Mouse (Mus musculus) G1E (cell line): Measurements from ENCODE around the gene Fam50a. TPM values are rescaled to one million over a fixed set of nuclear protein-coding genes. Genes with fewer than 3 reads are reported as not detected.

Experiments
- ATAC-seq: 2 replicates; pipeline ENCODE4 v1.8.0; 2016; ENCODE audit warnings: mild to moderate bottlenecking; ENCODE audit not compliant: insufficient number of reproducible peaks, poor library complexity, low FRiP score, severe bottlenecking; ENCODE audit errors: extremely low read depth
- DNase-seq: peaks from one replicate; pipeline ENCODE4 v3.0.0; 2012; ENCODE audit warnings: low spot score
- H3K27me3 ChIP-seq: 2 replicates; pipeline ENCODE4 v1.6.1; 2012; ENCODE audit warnings: mild to moderate bottlenecking, low read length, inconsistent platforms; ENCODE audit not compliant: insufficient read depth
- H3K36me3 ChIP-seq: replicated peaks from 2 replicates; pipeline ENCODE3; 2012; ENCODE audit warnings: mild to moderate bottlenecking, inconsistent platforms
- H3K4me1 ChIP-seq: 2 replicates; pipeline ENCODE4 v1.6.1; 2012; ENCODE audit warnings: low read depth, low read length, inconsistent platforms, mixed read lengths; ENCODE audit not compliant: insufficient read depth
- H3K4me3 ChIP-seq: 2 replicates; pipeline ENCODE4 v1.5.1; 2012; ENCODE audit warnings: low read depth, mild to moderate bottlenecking, inconsistent platforms, low read length, moderate library complexity, mixed read lengths
- H3K9me3 ChIP-seq: replicated peaks from 2 replicates; pipeline ENCODE4 v1.6.1; 2012; ENCODE audit warnings: inconsistent platforms
- CTCF ChIP-seq: IDR thresholded peaks from 2 replicates; pipeline ENCODE4 v1.5.1; 2012; ENCODE audit warnings: low read depth, low read length, inconsistent platforms, mixed read lengths
- GATA1 ChIP-seq: IDR thresholded peaks from 2 replicates; pipeline ENCODE4 v1.6.1; 2012; ENCODE audit warnings: borderline replicate concordance, low read length, inconsistent platforms, mixed read lengths
- GATA2 ChIP-seq: IDR thresholded peaks from 2 replicates; pipeline ENCODE4 v1.6.1; 2012; ENCODE audit warnings: low read depth, low read length, inconsistent platforms, borderline replicate concordance
- POLR2AphosphoS5 ChIP-seq: IDR thresholded peaks from 2 replicates; pipeline ENCODE4 v1.6.1; 2012; ENCODE audit warnings: low read depth, low read length, inconsistent platforms; ENCODE audit not compliant: insufficient replicate concordance
- TAL1 ChIP-seq: conservative IDR thresholded peaks from 2 replicates; pipeline ENCODE4 v1.6.1; 2012; ENCODE audit warnings: low read depth, low read length, inconsistent platforms, mixed read lengths
- polyA plus RNA-seq: library from polyadenylated mRNA; stranded (reverse); fragments of >175 nt; gene quantifications from 2 replicates; pipeline ENCODE4 v1.2.3, GENCODE M21; 2012
- total RNA-seq, 2 experiments: library from RNA; stranded (forward) in 1 of 2; stranded (reverse) in 1 of 2; fragments of 200-1000 nt in 1 of 2; fragments of >200 nt in 1 of 2; fragmentation: Nextera tagmentation in 1 of 2; gene quantifications; 2 replicates each; pipeline ENCODE4 v1.2.3; 2014 to 2017

The Fam50a gene
- total and polyA plus RNA-seq, 3 experiments, result 37.9 to 99.8 (median 44.5) TPM

GRCm38 (mm10) chrX:74296538-74297448 lies 16.0 kb upstream of the Fam50a start, which contains the start of gene Atp6ap1:
TSS of gene Atp6ap1 (plus strand) at chrX:74297097.
- Histone ChIP-seq H3K36me3 (peaks cover 35% of the 10 kb centered on the region), H3K27me3 (no peaks in the 10 kb centered on the region), H3K4me1 (peaks cover 34% of the 10 kb centered on the region), H3K9me3 (no peaks in the 10 kb centered on the region), H3K4me3 (peak within 1 kb of the TSS; percentile 87)
- ATAC-seq (peak; percentile 96), DNase-seq (peak; percentile 55)
- no peak for TF ChIP-seq POLR2AphosphoS5
- no peak for TF ChIP-seq GATA2
- TF ChIP-seq CTCF, result no peak
- no peak for TF ChIP-seq GATA1
- TF ChIP-seq TAL1, result no peak

DNA sequence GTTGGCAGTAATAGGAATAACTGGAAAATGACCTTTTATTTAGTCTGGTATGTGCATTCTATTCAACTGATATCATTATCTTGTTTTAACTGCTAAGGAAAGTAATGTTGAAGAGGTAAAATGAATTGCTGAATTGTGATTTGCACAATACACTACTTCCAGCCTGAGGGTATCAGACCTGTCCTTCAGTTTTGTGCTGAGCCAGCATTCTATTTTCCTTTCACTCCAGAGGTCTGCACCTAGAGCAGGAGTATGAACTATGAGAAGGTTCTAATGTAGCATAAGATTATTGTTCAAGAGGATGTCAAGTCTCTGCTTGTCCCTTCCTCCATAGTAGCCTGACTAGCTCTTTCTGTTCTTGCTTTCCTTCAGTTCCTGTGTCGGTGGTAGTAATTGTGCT lies 14.5 kb upstream of the Fam50a start:
- peaks cover 51% of the 10 kb centered on the region for H3K36me3 ChIP-seq
- no peak overlapping the region; the same call in 1 of the 2 replicates for H3K4me3 ChIP-seq
- no peaks in the 10 kb centered on the region for H3K27me3 ChIP-seq
- DNase-seq (no peak), ATAC-seq (no peak)
- H3K9me3 ChIP-seq, result no peaks in the 10 kb centered on the region
- TF ChIP-seq POLR2AphosphoS5 (no peak), CTCF (no peak), TAL1 (no peak), GATA2 (no peak), GATA1 (no peak)
- peaks cover 34% of the 10 kb centered on the region for H3K4me1 ChIP-seq

DNA sequence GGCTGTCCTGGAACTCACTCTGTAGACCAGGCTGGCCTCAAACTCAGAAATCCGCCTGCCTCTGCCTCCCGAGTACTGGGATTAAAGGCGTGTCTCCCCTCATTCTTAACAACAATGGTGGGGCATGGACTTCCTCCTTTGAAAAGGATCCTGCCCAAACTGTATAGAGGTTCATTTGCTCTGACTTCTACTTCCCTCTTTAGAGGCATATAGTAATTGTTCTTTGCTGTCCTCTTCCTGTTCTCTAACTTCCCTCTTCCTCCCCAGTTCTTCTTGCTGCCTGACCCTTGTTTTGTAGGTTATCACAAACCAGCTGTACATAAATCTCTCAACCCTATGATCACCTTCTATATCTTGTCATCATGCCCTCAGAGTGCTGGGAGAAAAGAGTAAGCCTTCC lies 13.1 kb upstream of the Fam50a start:
- Histone ChIP-seq H3K27me3 (no peaks in the 10 kb centered on the region), H3K4me3 (no peak overlapping the region), H3K4me1 (peaks cover 46% of the 10 kb centered on the region), H3K9me3 (no peaks in the 10 kb centered on the region), H3K36me3 (peaks cover 64% of the 10 kb centered on the region)
- TF ChIP-seq POLR2AphosphoS5 (no peak), GATA2 (no peak), GATA1 (no peak), TAL1 (no peak), CTCF (no peak)
- DNase-seq, result no peak
- no peak for ATAC-seq

DNA sequence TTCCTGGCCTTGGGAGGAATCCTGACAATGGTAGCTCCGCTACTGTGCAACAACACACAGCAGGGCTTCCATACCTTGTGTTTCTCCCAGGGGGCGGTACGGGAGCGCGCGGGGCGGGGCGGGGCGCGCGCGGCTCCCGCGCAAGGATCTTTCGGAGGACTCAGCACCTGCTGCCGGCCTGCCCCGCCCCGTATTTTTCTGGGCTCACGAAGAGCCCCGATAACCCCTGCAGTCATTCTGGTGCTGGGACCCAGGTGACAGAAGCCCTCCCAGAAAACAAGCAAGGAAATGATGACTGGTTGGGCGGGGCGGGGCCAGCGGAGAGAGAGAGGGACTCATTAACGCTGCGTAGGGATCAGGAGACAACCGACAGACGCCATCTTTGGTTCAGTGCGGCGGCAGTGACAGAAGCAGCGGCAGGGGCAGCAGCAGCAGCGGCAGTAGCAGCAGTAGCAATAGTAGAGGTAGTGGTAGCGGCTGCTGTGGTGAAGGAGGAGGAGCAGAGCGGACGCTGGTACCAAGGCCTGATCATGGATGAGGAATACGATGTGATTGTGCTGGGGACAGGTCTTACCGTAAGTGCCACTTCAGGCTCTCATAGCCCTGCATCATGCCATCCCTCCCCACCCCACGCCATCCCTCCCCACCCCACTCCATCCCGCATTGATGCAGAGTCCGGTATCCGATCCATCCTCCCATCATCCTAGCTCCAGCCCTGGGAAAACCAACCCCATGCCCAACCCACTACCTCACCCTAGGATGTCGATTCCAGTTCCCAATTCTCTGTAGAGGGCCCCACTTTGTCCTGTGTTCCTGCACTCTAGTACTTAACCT lies 7.7 kb upstream of the Fam50a start, which contains the start of gene Gdi1:
TSS of gene Gdi1 (plus strand) at position 132 of the 834 bp plus-strand sequence.
- ATAC-seq, result peak; percentile 63
- no peaks in the 10 kb centered on the region for H3K9me3 ChIP-seq
- peak within 1 kb of the TSS; percentile 76 for H3K4me3 ChIP-seq
- peak; percentile 41 for DNase-seq
- no peaks in the 10 kb centered on the region for H3K27me3 ChIP-seq
- peaks cover 85% of the 10 kb centered on the region for H3K36me3 ChIP-seq
- peaks cover 34% of the 10 kb centered on the region for H3K4me1 ChIP-seq
- no peak for TF ChIP-seq TAL1

GRCm38 (mm10) chrX:74328725-74329161 lies 15.9 kb downstream of the Fam50a start, which contains the start of gene Plxna3:
TSS of gene Plxna3 (plus strand) at chrX:74329066.
- DNase-seq (peak; percentile 66), ATAC-seq (peak; percentile 57)
- Histone ChIP-seq H3K4me1 (peaks cover 50% of the 10 kb centered on the region), H3K36me3 (peaks cover 31% of the 10 kb centered on the region), H3K27me3 (no peaks in the 10 kb centered on the region), H3K9me3 (no peaks in the 10 kb centered on the region), H3K4me3 (peak within 1 kb of the TSS; percentile 72)
- TF ChIP-seq CTCF, result no peak
- no peak for TF ChIP-seq TAL1
- TF ChIP-seq GATA2, result no peak
- TF ChIP-seq POLR2AphosphoS5, result no peak
- no peak for TF ChIP-seq GATA1

DNA sequence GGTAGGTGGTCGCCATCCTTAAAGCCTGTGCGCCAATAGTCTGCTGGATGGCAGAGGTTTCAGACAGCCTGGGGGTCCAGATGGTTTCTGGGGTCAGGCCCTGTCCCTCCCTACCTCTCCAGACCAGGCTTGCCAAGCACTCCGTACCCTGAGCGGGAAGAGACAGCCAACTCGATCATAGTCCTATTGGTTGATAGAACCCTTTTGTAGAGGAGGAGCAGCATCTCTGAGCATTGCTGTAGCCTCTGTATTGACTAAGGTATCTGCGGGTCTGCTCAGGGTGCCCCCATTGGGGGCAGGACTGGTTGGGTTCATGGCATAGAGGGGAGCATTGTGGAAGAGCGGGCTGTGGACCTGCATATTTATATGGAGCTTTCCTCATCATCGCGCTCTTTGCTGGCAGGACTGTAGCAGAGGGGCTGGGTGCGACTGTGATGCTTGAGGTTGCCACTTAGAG lies 16.4 kb downstream of the Fam50a start:
- no peaks in the 10 kb centered on the region for H3K27me3 ChIP-seq
- peak overlapping the region; percentile 72 for H3K4me3 ChIP-seq
- no peaks in the 10 kb centered on the region for H3K9me3 ChIP-seq
- peaks cover 36% of the 10 kb centered on the region for H3K36me3 ChIP-seq
- H3K4me1 ChIP-seq, result peaks cover 54% of the 10 kb centered on the region
- DNase-seq, result no peak
- TF ChIP-seq GATA1, result no peak
- no peak for TF ChIP-seq TAL1
- no peak for TF ChIP-seq CTCF
- no peak for TF ChIP-seq GATA2
- no peak for ATAC-seq
